Mouse (Mus musculus) midbrain, embryonic 14.5 days (tissue): Measurements from ENCODE around the gene Rab30. TPM values are rescaled to one million over a fixed set of nuclear protein-coding genes. Genes with fewer than 3 reads are reported as not detected.

Experiments used
- ATAC-seq: fragments of 200-750 bp; cut with Nextera tagmentation; 2 replicates; pipeline ENCODE4 v1.8.0; 2017; ENCODE audit warnings: moderate number of reproducible peaks, moderate library complexity; ENCODE audit not compliant: low FRiP score, low TSS enrichment
- DNase-seq: peaks from one replicate; pipeline ENCODE4 v3.0.0-alpha.2; 2015
- H3K27ac ChIP-seq: fragments of 300-500 bp; sonication (generic); replicated peaks from 2 replicates; pipeline ENCODE4 v1.5.1; 2014; ENCODE audit warnings: mild to moderate bottlenecking, low read depth, low read length, moderate library complexity
- H3K27me3 ChIP-seq: fragments of 300-500 bp; sonication (generic); 2 replicates; pipeline ENCODE4 v1.6.1; 2014; ENCODE audit warnings: low read length, control low read depth, mixed read lengths; ENCODE audit not compliant: control insufficient read depth, insufficient read depth
- H3K36me3 ChIP-seq: fragments of 300-500 bp; sonication (generic); 2 replicates; pipeline ENCODE4 v1.6.1; 2014; ENCODE audit warnings: low read length, control low read depth; ENCODE audit not compliant: control insufficient read depth, insufficient read depth
- H3K4me1 ChIP-seq: fragments of 300-500 bp; sonication (generic); 2 replicates; pipeline ENCODE4 v1.6.1; 2014; ENCODE audit warnings: mild to moderate bottlenecking, antibody characterized with exemption, low read length, control low read depth; ENCODE audit not compliant: control insufficient read depth, insufficient read depth
- H3K4me2 ChIP-seq: fragments of 300-500 bp; sonication (generic); 2 replicates; pipeline ENCODE4 v1.6.1; 2014; ENCODE audit warnings: mild to moderate bottlenecking, low read length, moderate library complexity
- H3K4me3 ChIP-seq: fragments of 300-500 bp; sonication (generic); replicated peaks from 2 replicates; pipeline ENCODE4 v1.5.1; 2014; ENCODE audit warnings: low read depth, low read length
- H3K9ac ChIP-seq: fragments of 300-500 bp; sonication (generic); replicated peaks from 2 replicates; pipeline ENCODE4 v1.6.1; 2014; ENCODE audit warnings: mild to moderate bottlenecking, low read length, moderate library complexity
- H3K9me3 ChIP-seq: fragments of 300-500 bp; sonication (generic); 2 replicates; pipeline ENCODE4 v1.6.1; 2016; ENCODE audit warnings: low read length, control low read depth, mixed read lengths; ENCODE audit not compliant: control insufficient read depth
- WGBS: fragments of 180-500 bp; shearing (Covaris S2); extraction: QIAGEN DNeasy Blood & Tissue Kit; methylation state at CpG from one replicate; pipeline ENCODE4 v1.1.7; 2014; 5-methylcytosine and 5-hydroxymethylcytosine counted together
- polyA plus RNA-seq: library from polyadenylated mRNA; unstranded; fragments of >200 nt; fragmentation: Nextera tagmentation; extraction: Ambion mirVana; gene quantifications from 2 replicates; pipeline ENCODE4 v1.2.1, GENCODE M21; 2014

Gene Rab30
- polyA plus RNA-seq, 1 experiment from 2014 or later: 28.1 TPM

GRCm38 (mm10) chr7:92740411-92741115 is 840 bp upstream of the Rab30 start:
- ATAC-seq (no peak), DNase-seq (peak; percentile 44)
- WGBS: 3% methylated on average over 23 of the region's 23 CpGs
- H3K9ac ChIP-seq: peak overlapping the region; percentile 93
- H3K9me3 ChIP-seq: no peaks in the 10 kb centered on the region
- H3K4me1 ChIP-seq: peaks cover 44% of the 10 kb centered on the region
- H3K27me3 ChIP-seq: no peaks in the 10 kb centered on the region
- H3K36me3 ChIP-seq: peaks cover 21% of the 10 kb centered on the region
- H3K4me2 ChIP-seq: peak overlapping the region; percentile 90
- H3K27ac ChIP-seq: peak overlapping the region; percentile 98
- peak overlapping the region; percentile 90 for H3K4me3 ChIP-seq

- peak; percentile 47 for ATAC-seq
- Histone ChIP-seq H3K4me1 (peaks cover 43% of the 10 kb centered on the region), H3K27ac (peak overlapping the region; percentile 67)
These were observed 452 bp downstream of the Rab30 start for GRCm38 (mm10) chr7:92741861-92742249.

GRCm38 (mm10) chr7:92742341-92742741 is 938 bp downstream of the Rab30 start:
- DNase-seq: peak; percentile 58
- H3K4me1 ChIP-seq: peaks cover 38% of the 10 kb centered on the region

More at GRCm38 (mm10) chr7:92741861-92742249, 452 bp downstream of the Rab30 start:
- no peaks in the 10 kb centered on the region for H3K27me3 ChIP-seq
- no peaks in the 10 kb centered on the region for H3K9me3 ChIP-seq
- WGBS: under 1% methylated on average over 9 of the region's 9 CpGs
- H3K4me2 ChIP-seq: peak overlapping the region; percentile 90
- DNase-seq: no peak
- peak overlapping the region; percentile 60 for H3K9ac ChIP-seq
- H3K36me3 ChIP-seq: peaks cover 13% of the 10 kb centered on the region
- H3K4me3 ChIP-seq: peak overlapping the region; percentile 90

GRCm38 (mm10) chr7:92742774-92743173 is 1.4 kb downstream of the Rab30 start:
- ATAC-seq: no peak
- WGBS: under 1% methylated on average over 6 of the region's 6 CpGs
- H3K4me1 ChIP-seq: peaks cover 35% of the 10 kb centered on the region
- no peaks in the 10 kb centered on the region for H3K9me3 ChIP-seq
- H3K4me3 ChIP-seq: peak overlapping the region; percentile 90
- H3K27ac ChIP-seq: peak overlapping the region; percentile 2; the same call in 1 of the 2 replicates
- H3K27me3 ChIP-seq: no peaks in the 10 kb centered on the region
- peaks cover 7% of the 10 kb centered on the region; the same call in 1 of the 2 replicates for H3K36me3 ChIP-seq
- peak; percentile 29 for DNase-seq
- peak overlapping the region; percentile 60 for H3K9ac ChIP-seq
- peak overlapping the region; percentile 90 for H3K4me2 ChIP-seq

More at GRCm38 (mm10) chr7:92742341-92742741, 938 bp downstream of the Rab30 start:
- Histone ChIP-seq H3K9ac (peak overlapping the region; percentile 60), H3K27ac (peak overlapping the region; percentile 67; the same call in 1 of the 2 replicates), H3K4me2 (peak overlapping the region; percentile 90), H3K4me3 (peak overlapping the region; percentile 90), H3K36me3 (peaks cover 9% of the 10 kb centered on the region; the same call in 1 of the 2 replicates), H3K27me3 (no peaks in the 10 kb centered on the region), H3K9me3 (no peaks in the 10 kb centered on the region)
- WGBS: 0% methylated on average over 16 of the region's 16 CpGs
- ATAC-seq: no peak

GRCm38 (mm10) chr7:92743325-92743724 is 1.9 kb downstream of the Rab30 start:
- H3K9ac ChIP-seq: peak overlapping the region; percentile 60
- H3K27ac ChIP-seq: no peak overlapping the region; the same call in 1 of the 2 replicates
- H3K4me2 ChIP-seq: peak overlapping the region; percentile 90
- peaks cover 5% of the 10 kb centered on the region; the same call in 1 of the 2 replicates for H3K36me3 ChIP-seq
- H3K4me3 ChIP-seq: peak overlapping the region; percentile 90
- no peak for DNase-seq
- no peak for ATAC-seq
- H3K27me3 ChIP-seq: no peaks in the 10 kb centered on the region
- H3K9me3 ChIP-seq: no peaks in the 10 kb centered on the region
- WGBS: 3% methylated on average over 6 of the region's 6 CpGs
- H3K4me1 ChIP-seq: peaks cover 29% of the 10 kb centered on the region

GRCm38 (mm10) chr7:92750395-92750794 is 9.0 kb downstream of the Rab30 start:
- Histone ChIP-seq H3K27ac (no peak overlapping the region), H3K4me3 (no peak overlapping the region), H3K4me2 (no peak overlapping the region), H3K4me1 (no peaks in the 10 kb centered on the region), H3K27me3 (no peaks in the 10 kb centered on the region), H3K9me3 (no peaks in the 10 kb centered on the region), H3K9ac (no peak overlapping the region), H3K36me3 (no peaks in the 10 kb centered on the region)
- ATAC-seq (no peak), DNase-seq (no peak)
- 75% methylated on average over 2 of the region's 2 CpGs for WGBS

GRCm38 (mm10) chr7:92758067-92758466 is 16.7 kb downstream of the Rab30 start:
- 94% methylated on average over 5 of the region's 5 CpGs for WGBS

GRCm38 (mm10) chr7:92760651-92761050 is 19.2 kb downstream of the Rab30 start:
- WGBS: 92% methylated on average over 6 of the region's 6 CpGs
- no peak overlapping the region for H3K4me3 ChIP-seq
- no peak overlapping the region for H3K27ac ChIP-seq
- no peaks in the 10 kb centered on the region for H3K4me1 ChIP-seq
- no peak overlapping the region for H3K9ac ChIP-seq
- no peak for ATAC-seq
- no peaks in the 10 kb centered on the region for H3K36me3 ChIP-seq
- DNase-seq: no peak
- no peak overlapping the region for H3K4me2 ChIP-seq
- H3K27me3 ChIP-seq: no peaks in the 10 kb centered on the region
- no peaks in the 10 kb centered on the region for H3K9me3 ChIP-seq

More at GRCm38 (mm10) chr7:92758067-92758466, 16.7 kb downstream of the Rab30 start:
- Histone ChIP-seq H3K4me2 (no peak overlapping the region), H3K36me3 (no peaks in the 10 kb centered on the region), H3K4me3 (no peak overlapping the region), H3K27ac (no peak overlapping the region), H3K9ac (no peak overlapping the region), H3K4me1 (no peaks in the 10 kb centered on the region), H3K9me3 (no peaks in the 10 kb centered on the region), H3K27me3 (no peaks in the 10 kb centered on the region)
- no peak for ATAC-seq
- no peak for DNase-seq

GRCm38 (mm10) chr7:92761161-92761560 is 19.8 kb downstream of the Rab30 start:
- 90% methylated on average over 9 of the region's 9 CpGs for whole genome bisulfite sequencing
- DNase-seq: no peak
- no peak overlapping the region for H3K9ac ChIP-seq
- ATAC-seq: no peak
- no peaks in the 10 kb centered on the region for H3K27me3 ChIP-seq
- no peaks in the 10 kb centered on the region for H3K36me3 ChIP-seq
- H3K4me3 ChIP-seq: no peak overlapping the region
- H3K4me2 ChIP-seq: no peak overlapping the region
- no peak overlapping the region for H3K27ac ChIP-seq
- H3K9me3 ChIP-seq: no peaks in the 10 kb centered on the region
- no peaks in the 10 kb centered on the region for H3K4me1 ChIP-seq
